Mouse (Mus musculus) inflammation-experienced regulatory T-cells, adult 6 months (primary cell): ENCODE data around the gene Celsr2. TPM values are rescaled to one million over a fixed set of nuclear protein-coding genes. Genes with fewer than 3 reads are reported as not detected.

Source experiments
- ATAC-seq: one replicate; pipeline ENCODE4 v1.8.0; 2017
- polyA plus RNA-seq, 3 experiments: library from polyadenylated mRNA; unstranded; fragments of 100-300 nt; shearing (Covaris generic); gene quantifications; one replicate each; pipeline ENCODE4 v1.2.1; 2017

Celsr2 gene
- polyA plus RNA-seq, 3 experiments from 2014 or later: 0.35 to 0.52 (median 0.37) TPM

DNA sequence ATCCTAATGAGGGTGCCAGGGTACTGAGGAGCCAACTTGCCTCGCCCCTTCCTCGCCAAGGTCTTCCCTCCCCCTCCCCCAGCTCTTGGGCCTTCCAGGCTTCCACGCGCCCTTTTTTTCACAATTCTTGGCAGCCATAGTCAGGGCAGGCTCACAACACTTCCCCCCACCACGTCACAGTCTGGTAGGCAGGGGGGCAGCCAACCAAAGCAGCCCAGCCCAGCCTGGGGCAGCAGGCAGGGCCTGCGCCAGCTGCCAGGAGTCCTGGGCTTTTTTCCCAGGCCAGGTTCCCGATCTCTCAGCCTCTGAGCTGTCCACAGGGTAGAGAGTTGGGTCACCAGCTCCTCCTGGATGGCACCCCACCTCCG lies 3.6 kb downstream of the Celsr2 start:
- no peak for ATAC-seq

DNA sequence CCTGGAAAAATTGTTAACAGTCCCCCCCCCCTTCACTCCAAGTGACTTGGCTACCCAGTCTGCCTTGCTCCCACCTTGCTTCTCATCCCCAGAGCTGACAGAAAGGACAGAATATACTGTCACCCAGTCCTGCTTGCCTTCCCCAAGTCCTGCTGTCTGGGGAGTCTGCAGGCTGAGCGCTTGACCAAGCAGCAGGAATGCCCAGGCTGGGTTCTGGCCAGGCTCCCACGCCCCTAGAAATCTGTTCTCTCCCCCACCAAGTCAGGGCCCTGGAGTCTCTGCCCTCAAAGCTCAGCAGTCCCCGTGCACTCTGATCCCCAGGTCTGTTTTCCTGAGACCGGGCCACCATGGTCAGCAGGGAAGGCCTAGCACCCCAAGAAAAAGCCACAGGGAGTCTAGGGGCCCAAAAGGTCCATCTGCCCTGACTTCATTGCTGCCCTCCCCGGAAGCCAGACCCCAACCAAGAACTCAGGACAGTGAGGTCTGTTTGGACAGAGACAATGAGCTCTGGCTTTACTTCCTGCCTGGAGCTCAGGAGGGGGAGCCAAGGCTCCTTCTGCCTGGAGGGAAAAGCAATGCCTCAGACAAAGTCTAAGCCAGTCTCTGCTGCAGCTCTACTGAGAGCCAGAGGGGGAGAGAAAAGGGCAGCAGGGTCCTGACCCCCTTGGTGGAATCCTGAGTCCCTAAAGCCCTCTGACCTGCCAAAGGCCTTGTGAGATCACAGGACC lies 4.2 kb downstream of the Celsr2 start:
- ATAC-seq: no peak

GRCm38 (mm10) chr3:108410359-108410714 lies 5.0 kb downstream of the Celsr2 start:
- no peak for ATAC-seq

- ATAC-seq: no peak
Observed at GRCm38 (mm10) chr3:108409656-108410358, 5.5 kb downstream of the Celsr2 start.

- no peak for ATAC-seq
Observed at GRCm38 (mm10) chr3:108408517-108409008, 6.8 kb downstream of the Celsr2 start.

DNA sequence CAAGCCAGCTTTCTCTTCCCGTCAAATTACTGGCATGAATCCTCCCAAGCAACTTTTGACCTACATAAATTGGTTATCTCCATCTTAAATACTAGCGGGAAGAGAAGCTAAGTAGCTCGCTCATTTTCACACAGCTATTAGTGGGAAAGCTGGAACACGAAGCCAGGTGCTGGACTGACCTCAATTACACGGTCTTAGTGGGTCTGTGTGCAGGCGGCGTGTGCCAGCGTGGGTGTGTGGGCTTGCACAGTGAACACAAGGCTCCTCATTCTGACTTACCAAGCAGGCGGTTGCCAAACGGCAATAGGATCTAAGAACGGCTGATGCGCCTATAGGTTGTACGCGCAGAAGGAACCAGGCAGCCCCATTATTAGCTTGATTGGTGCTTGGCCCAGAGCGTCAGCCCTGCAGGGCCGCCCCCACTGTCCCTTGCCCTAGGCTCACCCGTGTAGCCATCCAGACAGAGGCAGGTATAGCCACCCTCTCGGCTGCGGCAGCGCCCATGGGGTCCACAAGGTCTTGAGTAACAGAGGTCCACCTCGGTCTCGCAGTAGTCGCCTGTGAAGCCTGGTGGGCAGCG lies 9.0 kb downstream of the Celsr2 start:
- no peak for ATAC-seq

DNA sequence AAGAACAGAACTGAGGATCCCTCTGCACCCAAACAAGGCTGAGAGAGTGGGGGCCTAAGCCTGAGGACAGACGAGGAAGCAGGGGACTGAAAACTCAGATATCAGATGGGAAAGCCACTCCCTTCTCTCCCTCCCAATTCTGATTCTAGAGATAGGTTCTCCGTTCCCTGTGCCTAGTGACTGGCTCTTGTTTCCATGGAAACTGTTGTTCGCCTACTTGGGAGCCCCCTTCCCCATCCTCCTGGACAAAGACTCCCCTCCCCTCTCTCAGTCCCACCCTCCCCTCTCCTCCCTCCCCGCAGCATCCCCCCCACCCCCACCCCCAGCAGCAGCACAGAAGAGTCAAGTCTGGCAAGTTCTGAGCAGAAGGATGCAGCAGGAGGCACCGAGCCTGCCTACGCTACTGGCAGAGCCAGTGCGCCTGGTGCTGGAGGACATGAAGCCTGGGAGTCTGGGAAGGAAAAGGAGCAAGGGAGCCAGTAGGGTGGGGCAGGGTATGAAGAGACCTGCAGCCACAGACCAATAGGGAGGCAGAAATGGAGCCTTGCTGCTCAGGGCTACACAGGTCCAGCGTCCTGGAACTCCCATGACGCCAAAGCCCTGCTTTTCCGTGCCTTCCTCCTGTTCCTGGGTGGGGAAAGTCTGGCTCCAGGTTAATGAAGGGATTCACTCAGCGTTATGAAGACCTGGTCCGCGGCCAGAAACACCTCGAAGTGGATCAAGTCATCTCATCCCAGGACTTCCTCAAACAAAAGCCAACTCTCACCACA lies 9.6 kb downstream of the Celsr2 start:
- ATAC-seq: no peak

- no peak for ATAC-seq
Observed at GRCm38 (mm10) chr3:108402528-108402920, 12.8 kb downstream of the Celsr2 start.

- peak; percentile 100 for ATAC-seq
Observed at GRCm38 (mm10) chr3:108401692-108402527, 13.4 kb downstream of the Celsr2 start.

DNA sequence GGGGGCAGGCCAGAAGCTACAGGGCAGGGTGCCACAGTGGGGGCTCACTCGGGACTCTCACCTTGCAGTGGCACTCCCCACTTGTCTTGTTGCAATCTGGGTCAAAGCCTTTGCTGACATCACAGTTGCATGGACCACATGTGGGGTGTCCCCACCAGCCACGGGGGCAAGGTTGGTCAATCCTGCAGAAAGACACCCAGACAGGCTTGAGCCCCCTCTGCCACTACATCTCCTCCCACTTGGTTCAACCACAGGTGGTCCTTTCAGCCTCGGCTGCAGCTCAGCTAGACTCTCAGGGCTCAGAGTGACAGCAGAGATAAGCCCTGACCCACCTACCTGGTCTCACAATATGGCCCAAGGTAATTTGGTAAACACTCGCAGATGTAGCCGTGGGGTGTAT lies 14.9 kb downstream of the Celsr2 start:
- ATAC-seq: no peak

DNA sequence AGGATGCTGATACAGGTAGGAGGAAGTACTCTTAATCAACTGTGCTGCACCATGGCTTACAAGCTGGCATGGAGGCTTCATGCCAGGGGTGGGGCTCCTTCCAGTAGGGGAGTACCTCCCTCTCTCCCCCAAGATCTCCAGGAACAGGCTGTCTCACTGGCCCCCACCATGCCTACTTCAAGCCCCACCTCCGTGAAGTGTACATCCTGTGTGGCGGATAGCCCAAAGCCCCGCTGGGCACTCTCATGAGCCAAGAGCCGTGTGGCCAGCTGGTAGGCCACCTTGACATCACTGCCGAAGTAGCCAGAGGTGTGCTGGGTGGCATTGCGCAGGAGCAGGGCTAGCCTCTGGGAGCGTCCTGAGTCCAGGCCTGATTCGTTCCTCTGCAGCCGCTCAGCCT lies 17.1 kb downstream of the Celsr2 start:
- ATAC-seq: no peak

DNA sequence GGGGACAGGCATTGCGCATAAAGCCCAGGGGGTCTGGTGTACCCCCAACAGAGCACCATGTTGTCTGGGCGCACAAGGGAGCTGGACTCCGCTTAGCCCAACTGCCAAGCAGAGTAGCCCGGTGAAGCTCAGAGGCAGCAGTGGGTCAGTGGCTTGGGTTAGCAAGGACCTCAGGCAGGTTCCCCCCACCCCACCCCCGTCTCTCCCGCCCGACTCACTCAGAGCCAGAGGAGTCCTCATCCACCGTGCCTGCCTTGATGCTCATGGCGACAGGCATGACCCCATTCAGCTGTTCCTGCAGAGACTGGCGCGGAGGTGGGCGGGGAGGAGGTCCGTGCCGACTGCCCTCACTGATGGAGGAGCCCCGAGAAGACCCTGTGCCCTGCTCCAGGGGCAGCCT lies 22.6 kb downstream of the Celsr2 start:
- ATAC-seq: no peak

GRCm38 (mm10) chr3:108392299-108392698 lies 23.1 kb downstream of the Celsr2 start:
- ATAC-seq: no peak

- ATAC-seq: peak; percentile 99
Observed at GRCm38 (mm10) chr3:108389111-108389545, 26.2 kb downstream of the Celsr2 start.

- no peak for ATAC-seq
Observed at GRCm38 (mm10) chr3:108386186-108386585, 29.2 kb downstream of the Celsr2 start.

DNA sequence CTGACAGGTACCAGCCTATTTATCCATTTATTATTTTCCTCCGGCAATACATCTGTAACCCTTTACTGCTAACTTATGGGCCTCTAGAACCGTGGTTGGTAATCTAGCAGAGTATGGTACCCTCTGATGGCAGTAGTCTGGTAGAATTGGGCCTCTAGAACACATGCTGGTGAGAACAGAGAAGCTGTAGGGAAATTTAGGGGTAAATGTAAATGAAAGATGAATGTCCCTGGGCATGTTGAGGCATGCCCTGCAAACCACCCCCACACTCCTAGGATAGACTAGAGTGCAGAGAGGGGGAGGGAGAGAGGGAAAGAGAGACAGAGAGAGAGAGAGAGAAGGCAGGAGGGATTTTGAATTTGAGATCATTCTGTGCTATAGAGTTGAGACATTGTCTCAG lies 30.9 kb downstream of the Celsr2 start:
- no peak for ATAC-seq

- ATAC-seq: peak; percentile 64
Observed at GRCm38 (mm10) chr3:108383485-108384354, 31.6 kb downstream of the Celsr2 start, which contains the start of gene Psrc1. Gene Psrc1, plus strand, starts transcription at chr3:108383839.

GRCm38 (mm10) chr3:108381945-108382875 lies 33.1 kb downstream of the Celsr2 start:
- peak; percentile 47 for ATAC-seq

DNA sequence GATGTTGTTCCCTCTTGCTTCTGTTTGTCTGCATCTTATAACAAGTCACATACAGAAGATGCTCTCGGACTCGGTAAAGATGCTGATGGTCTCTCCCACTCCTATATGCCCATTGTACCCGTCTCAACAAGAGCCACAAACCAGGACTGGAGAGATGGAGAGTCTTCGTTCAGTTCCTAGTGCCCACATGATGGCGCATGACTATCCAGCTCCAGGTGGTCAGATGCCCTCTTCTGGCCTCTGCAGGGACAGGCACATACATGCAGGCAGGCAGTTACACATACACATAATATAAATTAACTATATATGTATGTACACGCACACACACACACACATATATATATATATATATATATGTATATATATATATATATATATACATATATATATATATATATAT lies 34.7 kb downstream of the Celsr2 start:
- ATAC-seq: no peak
